Mouse (Mus musculus): Measurements from ENCODE around the gene Mlxip.
A peak's percentile ranks its signal among the peaks of the same experiment; 100 is the strongest.

The Mlxip gene

GRCm38 (mm10) chr5:123382686-123383085, 11.9 kb upstream of the Mlxip start:
- no peak for DNase-seq

GRCm38 (mm10) chr5:123388452-123388851, 6.1 kb upstream of the Mlxip start:
- DNase-seq: no peak

- DNase-seq: peak in 1 of 2 experiments; percentile 29
Observed at GRCm38 (mm10) chr5:123390536-123391441, 3.8 kb upstream of the Mlxip start.

DNA sequence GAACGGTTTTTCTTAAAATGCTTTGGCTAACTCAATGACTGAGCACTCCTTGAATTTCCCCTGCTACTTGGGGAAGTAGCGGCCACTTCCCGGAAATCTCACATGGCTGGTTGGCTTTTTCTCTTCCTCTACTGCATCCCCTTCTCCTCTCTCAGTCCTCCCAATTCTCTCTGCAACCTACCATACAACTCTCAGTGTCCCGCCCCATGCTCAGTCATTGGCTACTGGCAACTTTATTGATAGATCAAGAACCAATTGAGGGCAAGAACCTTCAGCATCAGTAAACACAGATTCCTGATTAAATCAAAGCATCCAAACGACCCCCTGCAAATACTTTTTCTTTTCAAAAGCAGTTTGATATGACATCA, 3.2 kb upstream of the Mlxip start:
- peak; percentile 69 to 71 for DNase-seq

GRCm38 (mm10) chr5:123393786-123394302, 754 bp upstream of the Mlxip start:
- DNase-seq: no peak

DNA sequence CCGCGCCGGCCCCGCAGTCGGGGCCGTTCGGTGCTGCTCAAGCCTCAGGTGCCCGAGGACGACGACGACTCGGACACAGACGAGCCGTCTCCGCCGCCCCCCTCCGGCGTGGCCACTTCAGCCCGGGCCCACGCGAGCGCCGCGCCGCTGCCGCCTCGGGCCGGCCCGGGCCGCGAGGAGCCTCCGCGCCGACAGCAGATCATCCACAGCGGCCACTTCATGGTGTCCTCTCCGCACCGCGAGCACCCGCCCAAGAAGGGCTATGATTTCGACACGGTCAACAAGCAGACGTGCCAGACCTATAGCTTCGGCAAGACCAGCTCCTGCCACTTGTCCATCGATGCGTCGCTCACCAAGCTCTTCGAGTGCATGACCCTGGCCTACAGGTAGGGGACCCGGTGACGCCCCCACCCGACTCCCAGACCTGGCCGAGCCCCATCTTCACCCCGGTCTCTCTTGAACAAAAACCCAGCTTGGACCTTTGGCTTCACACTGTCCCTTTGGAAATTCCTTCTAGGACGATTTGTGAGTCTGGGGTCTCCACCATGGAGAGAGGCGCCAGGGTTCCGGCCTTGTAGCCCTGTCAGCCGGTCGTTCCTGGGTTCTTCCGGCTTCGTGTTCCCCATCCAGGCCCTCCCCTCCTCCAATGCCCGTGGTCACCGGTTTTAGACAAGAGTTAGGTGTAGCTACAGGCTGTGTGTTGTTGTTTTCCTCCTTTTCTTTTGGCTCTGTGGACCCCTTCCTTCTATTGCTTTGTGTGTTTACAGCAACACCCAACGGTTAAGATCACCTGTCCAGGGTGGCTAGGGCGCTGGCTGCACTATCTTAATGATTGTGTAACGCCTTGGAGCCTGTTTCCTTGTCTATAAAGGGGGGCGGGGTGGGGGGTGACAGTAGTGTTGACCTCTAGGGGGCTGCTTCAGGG, 621 bp downstream of the Mlxip start:
- DNase-seq: peak in 1 of 2 experiments; percentile 55

DNA sequence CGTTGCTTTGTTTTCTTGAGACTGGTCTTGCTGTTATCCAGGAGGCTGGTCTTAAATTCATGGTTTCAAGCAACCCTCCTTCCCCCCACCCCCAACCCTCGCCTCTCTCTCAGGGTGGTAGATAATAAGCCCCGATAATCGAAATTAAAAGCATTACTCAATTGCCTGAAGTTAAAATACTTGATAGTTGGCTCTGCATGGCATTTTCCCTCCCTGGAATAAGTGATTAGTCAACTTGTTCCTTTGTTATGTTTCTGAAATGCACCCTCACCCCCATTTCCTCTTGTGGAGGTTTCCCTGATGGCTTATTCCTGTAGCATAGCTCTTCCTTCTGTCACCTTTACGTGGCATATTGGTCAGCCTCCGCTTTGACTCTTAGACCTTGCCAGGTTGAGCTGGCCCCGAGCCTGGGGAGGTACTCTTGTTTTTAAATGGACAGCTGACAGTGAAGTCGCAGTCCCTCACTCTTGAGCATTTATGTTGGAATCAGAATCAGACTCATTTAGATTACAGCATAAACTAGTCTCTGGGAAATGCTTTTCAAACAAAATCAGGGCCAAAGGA, 2.4 kb downstream of the Mlxip start:
- DNase-seq: peak; percentile 82 to 85

- no peak for DNase-seq
Observed at GRCm38 (mm10) chr5:123397786-123398185, 3.2 kb downstream of the Mlxip start.

- no peak for DNase-seq
Observed at GRCm38 (mm10) chr5:123398856-123399498, 4.4 kb downstream of the Mlxip start.

- DNase-seq: no peak
Observed at GRCm38 (mm10) chr5:123404480-123404879, 9.9 kb downstream of the Mlxip start.

- no peak for DNase-seq
Observed at GRCm38 (mm10) chr5:123406952-123407351, 12.4 kb downstream of the Mlxip start.

DNA sequence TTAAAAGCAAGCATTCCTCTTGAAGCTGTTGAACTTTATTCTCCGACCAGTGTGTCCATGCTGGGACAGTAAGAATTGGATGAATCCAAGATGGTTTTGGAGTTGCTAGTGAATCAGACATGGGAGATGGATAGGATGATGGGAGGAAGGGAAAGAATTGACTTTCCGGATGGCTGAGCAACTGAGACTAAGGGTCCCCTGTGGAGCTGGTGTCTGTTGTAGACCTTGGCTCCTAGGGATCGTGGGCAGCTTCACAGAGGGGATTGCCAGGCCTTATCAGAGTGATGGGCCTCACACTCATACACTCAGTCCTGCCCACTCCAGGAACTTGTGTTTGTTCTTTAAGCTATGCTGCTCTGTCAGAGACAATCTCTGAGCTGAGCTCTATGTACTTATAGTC, 13.6 kb downstream of the Mlxip start:
- peak; percentile 60 to 67 for DNase-seq

DNA sequence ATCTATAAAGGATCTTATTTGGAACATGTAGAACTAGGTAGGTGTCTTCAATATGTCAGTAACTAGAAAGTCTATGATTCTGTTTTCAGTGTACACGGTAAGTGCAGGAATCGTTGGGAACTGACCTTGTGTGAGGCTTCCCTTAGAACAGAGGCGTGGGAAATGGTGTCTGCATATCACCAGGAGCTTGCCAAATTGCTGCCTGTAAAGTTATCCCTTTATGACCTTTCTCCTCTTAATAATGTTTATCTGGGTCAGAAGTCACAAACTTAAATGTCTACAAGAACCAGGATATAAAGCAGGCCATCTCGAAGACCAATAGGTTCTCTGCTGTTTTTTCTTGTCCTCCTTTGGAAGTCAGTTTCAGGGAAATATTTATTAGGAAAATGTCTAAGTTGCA, 17.6 kb downstream of the Mlxip start:
- DNase-seq: no peak

DNA sequence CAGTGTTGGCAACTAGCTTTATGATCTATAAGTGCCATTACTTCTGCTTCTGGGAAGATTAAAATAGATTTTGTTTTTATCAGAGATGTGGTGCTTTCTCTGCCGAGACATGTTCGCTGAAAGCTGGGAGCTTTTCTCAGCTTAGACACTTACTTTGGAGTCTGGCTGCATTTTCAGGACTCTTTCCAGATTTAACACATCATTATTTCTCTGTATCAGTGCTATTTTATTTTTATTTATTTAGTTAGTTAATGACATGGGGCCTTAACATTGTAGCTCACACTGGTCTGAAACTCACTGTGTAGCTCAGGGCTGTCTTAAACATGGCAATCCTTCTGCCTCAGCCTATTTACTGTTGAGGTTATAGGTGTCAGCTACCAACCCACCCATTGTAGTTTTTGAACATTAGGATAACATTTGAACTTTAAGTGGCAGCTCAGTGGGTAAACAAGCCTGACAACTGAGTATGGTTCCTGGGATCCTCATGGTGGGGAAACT, 19.3 kb downstream of the Mlxip start:
- DNase-seq: no peak

- no peak for DNase-seq
Observed at GRCm38 (mm10) chr5:123416149-123416548, 21.6 kb downstream of the Mlxip start.

GRCm38 (mm10) chr5:123416566-123417518, 22.2 kb downstream of the Mlxip start:
- peak; percentile 41 to 54 for DNase-seq

DNA sequence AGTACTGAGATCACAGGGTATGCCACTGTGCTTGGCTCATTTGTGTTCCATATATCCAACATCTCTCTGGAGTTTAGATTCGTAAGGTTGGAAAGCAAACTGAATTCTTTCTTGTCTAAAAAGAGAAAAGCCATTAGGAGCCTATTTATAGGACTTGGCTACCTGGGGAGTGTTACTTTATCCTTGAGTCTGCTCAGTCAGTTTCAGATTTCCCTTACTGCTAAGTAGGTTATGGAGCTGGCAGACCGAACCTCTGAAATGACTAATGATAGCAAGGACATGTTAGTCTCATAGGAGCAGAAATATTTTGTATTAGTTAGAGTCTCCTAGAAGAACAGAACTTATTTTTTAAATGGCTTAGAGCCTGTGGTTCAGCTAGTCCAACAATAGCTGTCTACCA, 29.3 kb downstream of the Mlxip start:
- no peak for DNase-seq

- no peak for DNase-seq
Observed at GRCm38 (mm10) chr5:123427556-123427955, 33.0 kb downstream of the Mlxip start.

- peak; percentile 89 to 92 for DNase-seq
Observed at GRCm38 (mm10) chr5:123431524-123432304, 37.1 kb downstream of the Mlxip start.

- peak in 1 of 2 experiments; percentile 16 for DNase-seq
Observed at GRCm38 (mm10) chr5:123432305-123432874, 37.8 kb downstream of the Mlxip start.
